Mouse (Mus musculus): ENCODE data around the gene Chsy1. TPM values are rescaled to one million over a fixed set of nuclear protein-coding genes. Genes with fewer than 3 reads are reported as not detected.
A peak's percentile ranks its signal among the peaks of the same experiment; 100 is the strongest.

The Chsy1 gene
- polyA plus RNA-seq, 1 experiment from 2014 or later: 13.9 TPM

DNA sequence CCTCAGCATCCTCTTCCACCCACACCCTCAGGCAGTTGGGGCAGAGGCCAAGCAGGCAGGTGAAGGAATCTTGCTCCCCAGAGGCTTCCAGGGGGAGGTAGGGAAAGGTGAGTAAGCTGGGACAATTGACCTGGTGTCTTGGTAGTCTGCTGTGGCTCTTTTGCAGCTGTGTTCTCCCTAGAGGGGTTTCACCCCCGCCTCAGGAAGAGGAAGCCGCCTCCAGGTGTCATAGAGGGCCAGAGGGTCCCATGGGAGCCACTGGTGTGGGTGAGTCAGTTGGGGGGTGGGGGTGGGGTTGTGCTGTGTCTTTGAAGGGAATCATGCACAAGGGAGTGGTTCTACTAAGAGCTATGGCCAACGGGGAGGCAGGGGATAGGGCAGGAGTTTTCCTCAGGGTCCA, 85.2 kb downstream of the Chsy1 start:
- WGBS: 76% methylated on average over 3 of the region's 3 CpGs
- Histone ChIP-seq H3K27me3 (ENCODE audit: insufficient read depth, low read length) (no peaks in the 10 kb centered on the region), H3K9ac (replicated peaks; ENCODE audit: low read length) (no peak overlapping the region), H3K9me3 (ENCODE audit: low read length) (no peaks in the 10 kb centered on the region), H3K27ac (ENCODE audit: low read length) (no peak overlapping the region), H3K4me3 (ENCODE audit: low read length) (no peak overlapping the region), H3K4me1 (ENCODE audit: insufficient read depth, low read length) (0 out of 2 replicates have a peak, but pooled peaks cover 4% of the 10 kb centered on the region), H3K4me2 (replicated peaks; ENCODE audit: low read depth, low read length) (no peak overlapping the region), H3K36me3 (ENCODE audit: insufficient read depth, low read length) (no peaks in the 10 kb centered on the region)
- no peak for ATAC-seq (ENCODE audit: low FRiP score, low TSS enrichment)

DNA sequence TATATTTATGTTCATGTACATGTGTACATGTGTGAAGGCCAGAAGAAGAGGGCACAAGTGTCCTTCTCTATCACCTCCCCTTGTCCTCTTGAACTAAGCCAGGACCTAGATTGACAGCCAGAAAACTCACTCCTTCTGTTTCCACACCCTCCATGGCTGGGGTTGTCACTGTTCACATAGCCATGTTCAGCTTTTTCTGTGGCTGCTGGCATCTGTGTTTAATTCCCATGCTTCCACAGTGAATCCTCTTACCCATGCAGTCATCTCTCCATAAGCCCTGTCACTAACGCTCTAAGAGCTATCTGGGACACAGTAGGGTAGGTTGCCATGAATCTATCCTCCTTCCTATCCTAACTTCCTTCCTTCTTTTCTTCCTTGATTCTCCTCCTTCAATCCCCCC, 86.6 kb downstream of the Chsy1 start:
- Histone ChIP-seq H3K27me3 (ENCODE audit: insufficient read depth, low read length) (no peaks in the 10 kb centered on the region), H3K36me3 (ENCODE audit: insufficient read depth, low read length) (no peaks in the 10 kb centered on the region), H3K4me1 (ENCODE audit: insufficient read depth, low read length) (peaks cover 11% of the 10 kb centered on the region; the same call in 1 of the 2 replicates), H3K4me2 (replicated peaks; ENCODE audit: low read depth, low read length) (no peak overlapping the region), H3K9ac (replicated peaks; ENCODE audit: low read length) (no peak overlapping the region), H3K4me3 (ENCODE audit: low read length) (no peak overlapping the region), H3K9me3 (ENCODE audit: low read length) (no peaks in the 10 kb centered on the region), H3K27ac (ENCODE audit: low read length) (no peak overlapping the region)
- WGBS: 88% methylated on average over 1 of the region's 1 CpGs
- no peak for ATAC-seq (ENCODE audit: low FRiP score, low TSS enrichment)

DNA sequence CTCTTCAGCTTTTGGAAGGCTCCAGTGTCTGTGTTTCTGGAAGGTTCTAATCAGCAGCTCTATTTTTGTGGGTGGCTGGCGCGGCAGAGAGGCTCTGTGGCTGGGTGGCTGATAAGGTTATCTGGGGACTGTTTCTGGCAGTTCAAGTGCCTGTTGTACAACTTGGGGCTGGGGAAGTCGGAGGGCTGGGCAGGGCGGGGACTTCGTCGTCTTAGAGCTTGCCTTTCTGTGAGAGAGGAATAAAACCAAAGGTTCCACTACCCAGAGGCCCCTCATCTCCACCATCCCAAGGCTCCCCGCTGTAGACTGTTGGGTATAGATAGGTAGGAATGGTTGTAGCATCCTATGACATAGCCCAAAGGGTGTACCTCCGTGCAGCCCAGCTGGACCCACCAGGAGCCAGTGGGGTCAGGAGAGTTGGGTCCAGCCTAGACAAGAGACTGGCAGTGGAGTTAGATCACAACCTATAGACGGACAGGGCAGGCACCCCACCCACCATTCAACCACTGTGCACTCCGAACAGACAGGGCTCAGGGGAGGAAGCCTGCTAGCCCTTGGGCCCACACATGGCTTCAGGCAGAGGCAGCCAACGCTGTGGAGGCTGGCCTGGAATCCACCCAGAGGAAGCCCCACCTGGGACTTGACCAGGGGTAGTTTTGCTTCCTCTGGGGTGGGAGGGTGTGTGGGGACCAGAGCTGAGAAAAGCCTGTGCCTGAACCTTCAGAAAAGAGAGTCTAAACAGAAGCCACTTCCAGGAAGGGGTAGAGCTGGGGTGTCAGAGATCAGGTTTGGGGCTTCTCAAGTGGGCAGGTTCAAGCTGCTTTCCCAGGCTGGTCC, 87.5 kb downstream of the Chsy1 start:
- peaks cover 15% of the 10 kb centered on the region; the same call in 1 of the 2 replicates for H3K4me1 ChIP-seq (ENCODE audit: insufficient read depth, low read length)
- no peaks in the 10 kb centered on the region for H3K36me3 ChIP-seq (ENCODE audit: insufficient read depth, low read length)
- H3K27ac ChIP-seq (ENCODE audit: low read length): no peak overlapping the region
- H3K9me3 ChIP-seq (ENCODE audit: low read length): no peaks in the 10 kb centered on the region
- 81% methylated on average over 11 of the region's 11 CpGs for WGBS
- H3K27me3 ChIP-seq (ENCODE audit: insufficient read depth, low read length): no peaks in the 10 kb centered on the region
- no peak; the same call in 1 of the 2 replicates for ATAC-seq (ENCODE audit: low FRiP score, low TSS enrichment)
- no peak overlapping the region for H3K9ac ChIP-seq (replicated peaks; ENCODE audit: low read length)
- H3K4me2 ChIP-seq (replicated peaks; ENCODE audit: low read depth, low read length): no peak overlapping the region
- H3K4me3 ChIP-seq (ENCODE audit: low read length): no peak overlapping the region

DNA sequence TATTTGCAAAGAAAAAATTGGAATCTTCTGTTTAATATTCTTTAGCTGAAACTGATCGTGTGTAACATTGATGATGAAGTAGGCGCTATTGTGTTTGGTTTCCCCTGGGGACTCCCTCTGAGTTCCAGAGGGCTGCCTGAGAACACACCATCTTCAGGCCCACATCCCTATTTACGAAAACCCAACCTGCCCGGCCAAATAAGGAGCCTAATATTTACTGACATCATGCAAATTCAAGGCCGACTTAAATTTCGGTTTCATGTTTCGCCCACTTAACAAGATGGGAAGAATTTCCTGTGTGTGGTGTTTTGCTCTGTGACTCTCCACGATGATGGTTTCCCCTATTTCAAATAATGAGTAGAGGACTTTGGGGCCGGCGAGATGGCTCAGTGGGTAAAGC, 89.1 kb downstream of the Chsy1 start:
- H3K9me3 ChIP-seq (ENCODE audit: low read length): no peaks in the 10 kb centered on the region
- WGBS: 68% methylated on average over 10 of the region's 10 CpGs
- H3K4me1 ChIP-seq (ENCODE audit: insufficient read depth, low read length): peaks cover 15% of the 10 kb centered on the region; the same call in 1 of the 2 replicates
- no peaks in the 10 kb centered on the region for H3K36me3 ChIP-seq (ENCODE audit: insufficient read depth, low read length)
- H3K4me2 ChIP-seq (replicated peaks; ENCODE audit: low read depth, low read length): no peak overlapping the region
- H3K9ac ChIP-seq (replicated peaks; ENCODE audit: low read length): no peak overlapping the region
- ATAC-seq (ENCODE audit: low FRiP score, low TSS enrichment): no peak
- no peaks in the 10 kb centered on the region for H3K27me3 ChIP-seq (ENCODE audit: insufficient read depth, low read length)
- H3K27ac ChIP-seq (ENCODE audit: low read length): no peak overlapping the region
- no peak overlapping the region for H3K4me3 ChIP-seq (ENCODE audit: low read length)

DNA sequence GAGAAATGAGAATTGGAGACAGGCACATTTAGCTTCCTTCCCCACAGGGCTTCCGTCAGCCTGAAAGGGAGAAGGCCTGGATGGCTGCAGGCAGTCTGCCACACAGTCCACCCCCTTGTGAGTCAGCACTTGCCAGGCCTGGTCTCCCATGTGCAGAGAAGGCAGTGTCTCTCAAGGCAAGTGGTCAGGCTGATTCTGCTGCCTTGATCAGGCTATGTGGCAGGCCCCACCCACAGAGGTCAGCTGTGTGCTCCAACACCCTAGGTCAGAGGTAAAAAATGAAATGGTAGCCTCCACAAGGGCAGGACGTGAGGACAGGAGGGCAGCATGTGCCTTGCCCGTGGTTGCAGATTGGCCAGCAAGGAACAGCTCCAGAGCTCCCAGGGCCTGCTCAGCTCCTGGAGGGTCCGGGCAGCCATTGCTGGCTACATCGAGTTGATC, 90.1 kb downstream of the Chsy1 start:
- Histone ChIP-seq H3K9ac (replicated peaks; ENCODE audit: low read length) (no peak overlapping the region), H3K4me3 (ENCODE audit: low read length) (no peak overlapping the region), H3K4me2 (replicated peaks; ENCODE audit: low read depth, low read length) (no peak overlapping the region), H3K4me1 (ENCODE audit: insufficient read depth, low read length) (peaks cover 15% of the 10 kb centered on the region; the same call in 1 of the 2 replicates), H3K36me3 (ENCODE audit: insufficient read depth, low read length) (no peaks in the 10 kb centered on the region), H3K27ac (ENCODE audit: low read length) (0 out of 2 replicates have a peak overlapping the region, but pooled peaks have one; percentile 10), H3K9me3 (ENCODE audit: low read length) (no peaks in the 10 kb centered on the region), H3K27me3 (ENCODE audit: insufficient read depth, low read length) (no peaks in the 10 kb centered on the region)
- ATAC-seq (ENCODE audit: low FRiP score, low TSS enrichment): no peak
- WGBS: 74% methylated on average over 5 of the region's 5 CpGs

DNA sequence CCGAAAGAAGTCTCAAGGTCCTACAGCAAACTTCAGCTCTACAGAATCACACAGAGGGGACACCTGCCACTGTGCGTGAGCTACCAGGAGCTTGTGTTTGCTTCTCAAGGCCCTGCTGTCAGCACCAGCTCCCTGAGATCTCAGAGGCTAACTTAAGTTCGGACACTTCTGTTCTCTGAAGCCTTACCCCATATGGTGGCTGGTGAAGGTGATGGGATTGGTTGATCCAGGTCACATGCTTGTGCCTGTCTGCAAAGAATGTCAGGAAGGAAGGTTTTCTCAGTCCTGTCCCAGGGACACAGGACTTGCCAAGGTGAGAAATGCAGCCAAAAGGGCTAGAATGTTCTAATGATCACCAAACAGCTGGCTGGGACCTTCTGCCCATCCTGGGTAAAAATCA, 91.1 kb downstream of the Chsy1 start:
- Histone ChIP-seq H3K4me2 (replicated peaks; ENCODE audit: low read depth, low read length) (no peak overlapping the region), H3K4me3 (ENCODE audit: low read length) (no peak overlapping the region), H3K27me3 (ENCODE audit: insufficient read depth, low read length) (no peaks in the 10 kb centered on the region), H3K36me3 (ENCODE audit: insufficient read depth, low read length) (no peaks in the 10 kb centered on the region), H3K9me3 (ENCODE audit: low read length) (no peaks in the 10 kb centered on the region), H3K4me1 (ENCODE audit: insufficient read depth, low read length) (peaks cover 15% of the 10 kb centered on the region; the same call in 1 of the 2 replicates), H3K9ac (replicated peaks; ENCODE audit: low read length) (no peak overlapping the region), H3K27ac (ENCODE audit: low read length) (peak overlapping the region; percentile 21; the same call in 1 of the 2 replicates)
- 77% methylated on average over 3 of the region's 3 CpGs for WGBS
- no peak for ATAC-seq (ENCODE audit: low FRiP score, low TSS enrichment)

DNA sequence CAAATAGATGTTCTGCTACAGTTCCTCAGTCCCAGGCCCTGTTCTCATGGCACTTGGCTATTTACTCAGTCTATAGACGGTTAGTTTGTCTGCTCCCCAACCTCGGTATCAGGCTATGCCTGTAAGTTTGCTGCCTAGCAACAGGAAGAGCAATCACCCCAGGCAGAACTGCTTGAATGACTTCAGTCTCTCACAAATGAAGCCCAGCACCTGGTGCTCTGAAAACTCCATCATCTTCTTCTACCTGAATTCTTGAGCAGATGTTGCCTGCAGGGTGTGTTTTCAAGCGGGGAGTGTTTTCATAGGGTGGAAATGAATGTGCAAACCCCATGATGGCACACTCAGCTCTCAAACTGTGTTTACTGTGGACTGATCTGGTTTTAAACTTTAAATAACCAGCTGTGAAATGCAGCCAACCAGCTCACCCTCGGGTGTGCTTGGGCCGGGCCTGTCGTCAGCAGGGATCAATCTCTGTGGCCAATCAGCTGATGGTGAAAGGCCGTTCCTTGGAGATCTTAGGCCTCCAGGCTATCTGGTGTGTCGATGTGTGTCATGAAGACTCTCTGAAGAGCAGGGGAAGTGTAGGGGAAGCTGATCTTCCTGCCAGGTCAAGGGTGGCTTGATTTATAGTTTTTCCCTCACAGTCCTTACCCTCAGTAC, 91.6 kb downstream of the Chsy1 start:
- ATAC-seq (ENCODE audit: low FRiP score, low TSS enrichment): peak; percentile 72; the same call in 1 of the 2 replicates
- Histone ChIP-seq H3K9ac (replicated peaks; ENCODE audit: low read length) (no peak overlapping the region), H3K27me3 (ENCODE audit: insufficient read depth, low read length) (no peaks in the 10 kb centered on the region), H3K4me2 (replicated peaks; ENCODE audit: low read depth, low read length) (no peak overlapping the region), H3K4me3 (ENCODE audit: low read length) (no peak overlapping the region), H3K36me3 (ENCODE audit: insufficient read depth, low read length) (no peaks in the 10 kb centered on the region), H3K4me1 (ENCODE audit: insufficient read depth, low read length) (peaks cover 15% of the 10 kb centered on the region; the same call in 1 of the 2 replicates), H3K9me3 (ENCODE audit: low read length) (no peaks in the 10 kb centered on the region), H3K27ac (ENCODE audit: low read length) (peak overlapping the region; percentile 23)
- 11% methylated on average over 8 of the region's 8 CpGs for WGBS

DNA sequence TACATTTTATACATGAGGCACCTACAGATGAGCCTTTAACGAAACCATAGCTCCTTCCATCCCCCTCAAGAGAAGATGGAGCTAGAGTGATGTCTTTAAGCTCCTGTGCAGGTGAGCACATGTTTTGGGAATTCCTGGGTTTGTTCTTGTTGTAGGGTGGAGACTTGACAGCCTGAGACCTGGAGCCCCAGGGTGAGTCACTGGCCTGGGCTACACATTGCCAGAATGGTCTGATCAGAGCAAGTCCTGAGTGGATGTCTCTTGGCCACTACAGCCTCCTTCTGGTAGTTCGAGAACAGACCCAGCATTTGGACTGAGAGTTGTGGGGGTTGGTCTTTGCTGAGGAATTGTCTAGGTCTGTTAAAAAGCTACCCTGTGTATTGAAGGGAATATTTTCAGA, 92.3 kb downstream of the Chsy1 start:
- Histone ChIP-seq H3K4me3 (ENCODE audit: low read length) (no peak overlapping the region), H3K27ac (ENCODE audit: low read length) (no peak overlapping the region), H3K9ac (replicated peaks; ENCODE audit: low read length) (no peak overlapping the region), H3K4me2 (replicated peaks; ENCODE audit: low read depth, low read length) (no peak overlapping the region), H3K4me1 (ENCODE audit: insufficient read depth, low read length) (peaks cover 15% of the 10 kb centered on the region; the same call in 1 of the 2 replicates), H3K9me3 (ENCODE audit: low read length) (no peaks in the 10 kb centered on the region), H3K36me3 (ENCODE audit: insufficient read depth, low read length) (no peaks in the 10 kb centered on the region), H3K27me3 (ENCODE audit: insufficient read depth, low read length) (no peaks in the 10 kb centered on the region)
- WGBS: 90% methylated on average over 2 of the region's 2 CpGs
- ATAC-seq (ENCODE audit: low FRiP score, low TSS enrichment): no peak

DNA sequence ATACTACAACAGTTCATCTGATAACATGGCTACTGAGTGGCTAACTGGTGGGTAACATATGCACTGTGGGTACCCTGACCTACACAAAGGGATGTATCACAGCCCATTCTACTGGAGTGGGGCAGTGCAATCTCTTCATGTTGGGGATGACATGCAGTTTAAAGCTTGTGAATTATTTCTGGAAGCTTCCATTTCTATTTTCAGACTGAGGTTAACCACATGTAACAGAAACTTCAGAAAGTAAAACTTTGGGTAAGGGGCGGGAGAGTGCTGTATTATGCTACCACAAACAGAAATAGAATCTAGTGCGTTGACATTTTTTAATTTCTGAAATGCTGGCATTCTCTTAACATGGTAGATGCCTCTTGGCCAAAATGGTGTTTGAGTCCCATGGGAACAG, 100.6 kb downstream of the Chsy1 start:
- H3K9me3 ChIP-seq (ENCODE audit: low read length): peaks cover 9% of the 10 kb centered on the region; the same call in 1 of the 2 replicates
- no peak overlapping the region for H3K4me3 ChIP-seq (ENCODE audit: low read length)
- H3K4me2 ChIP-seq (replicated peaks; ENCODE audit: low read depth, low read length): no peak overlapping the region
- ATAC-seq (ENCODE audit: low FRiP score, low TSS enrichment): no peak
- no peaks in the 10 kb centered on the region for H3K4me1 ChIP-seq (ENCODE audit: insufficient read depth, low read length)
- H3K36me3 ChIP-seq (ENCODE audit: insufficient read depth, low read length): no peaks in the 10 kb centered on the region
- no peak overlapping the region for H3K9ac ChIP-seq (replicated peaks; ENCODE audit: low read length)
- no peaks in the 10 kb centered on the region for H3K27me3 ChIP-seq (ENCODE audit: insufficient read depth, low read length)
- 84% methylated on average over 2 of the region's 2 CpGs for WGBS
- H3K27ac ChIP-seq (ENCODE audit: low read length): no peak overlapping the region

DNA sequence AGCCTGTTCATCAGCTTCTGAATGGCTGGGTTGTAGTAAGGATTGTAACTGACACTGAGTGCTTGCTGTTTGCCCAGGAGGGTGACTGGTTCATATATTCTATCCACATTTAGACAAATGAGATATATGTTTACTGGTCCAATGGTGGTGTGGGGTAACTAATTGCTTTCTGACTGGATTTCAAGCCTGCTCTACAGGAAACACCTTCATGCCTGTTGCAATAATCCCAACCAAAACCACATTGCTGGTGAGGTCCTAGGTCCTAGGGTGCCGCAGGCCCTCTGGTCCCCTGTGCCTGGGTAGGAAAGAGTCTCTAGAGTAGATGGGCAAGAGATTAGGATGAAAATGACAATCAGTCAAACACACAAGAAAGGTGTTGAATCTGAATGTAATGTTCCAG, 103.6 kb downstream of the Chsy1 start:
- H3K4me3 ChIP-seq (ENCODE audit: low read length): no peak overlapping the region
- H3K4me2 ChIP-seq (replicated peaks; ENCODE audit: low read depth, low read length): no peak overlapping the region
- no peaks in the 10 kb centered on the region for H3K36me3 ChIP-seq (ENCODE audit: insufficient read depth, low read length)
- H3K27ac ChIP-seq (ENCODE audit: low read length): no peak overlapping the region
- H3K9ac ChIP-seq (replicated peaks; ENCODE audit: low read length): no peak overlapping the region
- ATAC-seq (ENCODE audit: low FRiP score, low TSS enrichment): no peak
- 96% methylated on average over 1 of the region's 1 CpGs for WGBS
- peaks cover 10% of the 10 kb centered on the region for H3K4me1 ChIP-seq (ENCODE audit: insufficient read depth, low read length)
- 0 out of 2 replicates have a peak, but pooled peaks cover 3% of the 10 kb centered on the region for H3K9me3 ChIP-seq (ENCODE audit: low read length)
- H3K27me3 ChIP-seq (ENCODE audit: insufficient read depth, low read length): no peaks in the 10 kb centered on the region
